In genomic region chr6:53863011-53863410, GRCm38 (mm10) we compare ENCODE assay signal across 27 mouse cellular contexts. TPM values are rescaled to one million over a fixed set of nuclear protein-coding genes. Genes with fewer than 3 reads are reported as not detected.
DNase-seq lines count a peak whose midpoint lies in the region; ATAC-seq and TF ChIP-seq lines count a peak whose summit lies in the region.
"Had no signal": no experiment of that assay in that cellular context is flagged by ENCODE, and none has a peak within 500 bp of the region (broad histone marks: within the 10 kb centered on the region; RNA-seq: fewer than 3 reads in every experiment).

No protein-coding gene starts in this region.

- 33% methylated on average over 2 of the region's 2 CpGs for WGBS in heart, adult 2 months
- 54% methylated on average over 2 of the region's 2 CpGs for WGBS in heart, embryonic 11.5 days (ENCODE audit: insufficient replicate concordance)

- TF ChIP-seq EP300 in heart, adult 2 months (IDR thresholded peaks at IDR 0.05; ENCODE audit: insufficient read depth, low read depth, low read length) = no peak

- TF ChIP-seq POLR2A in heart, adult 2 months (IDR thresholded peaks at IDR 0.05; ENCODE audit: insufficient read depth, low read depth, low read length) = no peak
- no peak for TF ChIP-seq POLR2A in cortical plate, adult 2 months (IDR thresholded peaks at IDR 0.05; ENCODE audit: extremely low read depth, insufficient read depth, low read length)

- intact Hi-C loops in gastrocnemius, adult 2 months (cut with DNase I) = no loop called here
- intact Hi-C loops in heart, adult 2 months (cut with DNase I) = no loop called here

- H3K9ac ChIP-seq in heart, adult 2 months (ENCODE audit: low read depth, low read length) = no peak overlapping the region
- H3K9ac ChIP-seq in heart, embryonic 11.5 days (ENCODE audit: low read depth, low read length) = no peak overlapping the region
- H3K9ac ChIP-seq: embryonic facial prominence, embryonic 13.5 days; embryonic facial prominence, embryonic 15.5 days; forebrain, embryonic 12.5 days had no signal

- ATAC-seq in heart, embryonic 11.5 days (replicated peaks; ENCODE audit: insufficient number of reproducible peaks, low FRiP score, low TSS enrichment) = no peak
- ATAC-seq: activated CD4-positive, CD25-positive, alpha-beta regulatory T cell, adult 4 months; CD4-positive, CD25-positive, alpha-beta regulatory T cell, adult 4 months; forebrain, embryonic 14.5 days; forebrain, embryonic 16.5 days; Patski had no signal

- no peak overlapping the region for H3K4me3 ChIP-seq in gastrocnemius, adult 2 months
- H3K4me3 ChIP-seq in heart, adult 2 months = no peak overlapping the region
- H3K4me3 ChIP-seq in heart, embryonic 11.5 days (ENCODE audit: low read depth, low read length) = no peak overlapping the region
- no peak overlapping the region for H3K4me3 ChIP-seq in cortical plate, adult 2 months (ENCODE audit: insufficient read depth, low read length)
- H3K4me3 ChIP-seq: embryonic facial prominence, embryonic 13.5 days; embryonic facial prominence, embryonic 15.5 days; erythroblast, embryonic 14.5 days; forebrain, embryonic 10.5 days; forebrain, embryonic 12.5 days had no signal

- H3K27ac ChIP-seq in gastrocnemius, adult 2 months = peak overlapping the region; percentile 24; the same call in 1 of the 2 replicates
- peak overlapping the region; percentile 24; the same call in 1 of the 2 replicates for H3K27ac ChIP-seq in heart, adult 2 months
- H3K27ac ChIP-seq in heart, embryonic 11.5 days (ENCODE audit: low read depth, low read length) = no peak overlapping the region
- H3K27ac ChIP-seq in cortical plate, adult 2 months (ENCODE audit: insufficient read depth, low read length) = peak overlapping the region; percentile 59; the same call in 1 of the 2 replicates
- H3K27ac ChIP-seq: embryonic facial prominence, embryonic 13.5 days; embryonic facial prominence, embryonic 15.5 days; forebrain, embryonic 10.5 days; forebrain, embryonic 12.5 days had no signal

- no peaks in the 10 kb centered on the region for H3K36me3 ChIP-seq in heart, adult 2 months (ENCODE audit: control insufficient read depth, insufficient read depth, low read length)
- H3K36me3 ChIP-seq in heart, embryonic 11.5 days (ENCODE audit: control insufficient read depth, insufficient read depth, low read length) = no peaks in the 10 kb centered on the region
- H3K36me3 ChIP-seq: embryonic facial prominence, embryonic 13.5 days; embryonic facial prominence, embryonic 15.5 days; forebrain, embryonic 10.5 days; forebrain, embryonic 12.5 days; G1E had no signal

- H3K9me3 ChIP-seq in heart, embryonic 11.5 days (replicated peaks; ENCODE audit: control insufficient read depth, low read length) = no peaks in the 10 kb centered on the region
- H3K9me3 ChIP-seq: embryonic facial prominence, embryonic 13.5 days; embryonic facial prominence, embryonic 15.5 days; forebrain, embryonic 10.5 days; forebrain, embryonic 12.5 days had no signal

- peaks cover 6% of the 10 kb centered on the region for H3K4me1 ChIP-seq in heart, adult 2 months (ENCODE audit: control insufficient read depth, insufficient read depth, low read length)
- H3K4me1 ChIP-seq in heart, embryonic 11.5 days (ENCODE audit: control insufficient read depth, insufficient read depth, low read length) = no peaks in the 10 kb centered on the region
- no peaks in the 10 kb centered on the region for H3K4me1 ChIP-seq in cortical plate, adult 2 months (ENCODE audit: control insufficient read depth, insufficient read depth, low read length)
- H3K4me1 ChIP-seq: forebrain, embryonic 12.5 days had no signal

- no peaks in the 10 kb centered on the region; the same call in 1 of the 2 replicates for H3K27me3 ChIP-seq in heart, adult 2 months (ENCODE audit: control insufficient read depth, insufficient read depth, low read length)
- H3K27me3 ChIP-seq in heart, embryonic 11.5 days (ENCODE audit: control insufficient read depth, insufficient read depth, low read length) = no peaks in the 10 kb centered on the region
- H3K27me3 ChIP-seq: CH12.LX; embryonic facial prominence, embryonic 13.5 days; embryonic facial prominence, embryonic 15.5 days; forebrain, embryonic 12.5 days; Patski had no signal

- no peak for DNase-seq in gastrocnemius, adult 2 months
- no peak for DNase-seq in gastrocnemius, postnatal 25 days
- DNase-seq in heart, adult 2 months = no peak
- DNase-seq: adrenal gland, adult 8-10 months; adrenal gland, postnatal 14 days; adrenal gland, postnatal 36 days; B cell, adult 2 months; cerebellum, adult 11-12 months; cerebellum, adult 2 months; cerebellum, adult 9-10 months; cerebellum, postnatal 10 days; cerebellum, postnatal 25 days; embryo, embryonic 11 days had no signal

- no peak for TF ChIP-seq CTCF in gastrocnemius, adult 2 months (IDR thresholded peaks at IDR 0.05)
- TF ChIP-seq CTCF in heart, adult 2 months (IDR thresholded peaks at IDR 0.05) = no peak
- TF ChIP-seq CTCF in cortical plate, adult 2 months (IDR thresholded peaks at IDR 0.05; ENCODE audit: extremely low read depth, insufficient read depth, low read length) = no peak

- H3K79me2 ChIP-seq in heart, adult 2 months (replicated peaks; ENCODE audit: control insufficient read depth, insufficient read depth, low read length) = no peaks in the 10 kb centered on the region

- H3K4me2 ChIP-seq in heart, embryonic 11.5 days = no peak overlapping the region
- H3K4me2 ChIP-seq: embryonic facial prominence, embryonic 13.5 days; embryonic facial prominence, embryonic 15.5 days; forebrain, embryonic 12.5 days had no signal

RNA-seq across cellular contexts. Expression of gene Tril, which starts 42.4 kb away (rescaled TPM):
- total RNA-seq in gastrocnemius, adult 2 months (2021) = 1 to 10 TPM; 1.3 to 2.2 TPM
- total RNA-seq in gastrocnemius, postnatal 25 days (2021) = 1 to 10 TPM; 3.6 to 3.8 TPM
- total RNA-seq in heart, adult 2 months (2021) = 1 to 10 TPM; 3.3 to 3.9 TPM
- 4.4 and 5.1 TPM in 2 replicates for polyA plus RNA-seq in heart, adult 2 months (2012; rRNA removed)
- polyA plus RNA-seq in heart, embryonic 11.5 days (2014; fragmentation: Nextera tagmentation; extraction: Ambion mirVana) = 5.3 and 5.5 TPM in 2 replicates
- 27.7 and 28.1 TPM in 2 replicates for polyA plus RNA-seq in cortical plate, adult 2 months (2012; rRNA removed)
- total RNA-seq: CH12.LX had no signal
- polyA plus RNA-seq: activated CD4-positive, CD25-positive, alpha-beta regulatory T cell, adult 4 months; CD4-positive, CD25-positive, alpha-beta regulatory T cell, adult 4 months; erythroblast, embryonic 14.5 days; G1E had no signal
